Mouse (Mus musculus) bone marrow, adult 2 months (tissue): ENCODE data around the gene Snw1. TPM values are rescaled to one million over a fixed set of nuclear protein-coding genes. Genes with fewer than 3 reads are reported as not detected.

Experiments used
- H3K27ac ChIP-seq: fragments of 200-500 bp; 2 replicates; pipeline ENCODE4 v1.5.1; 2012; ENCODE audit warnings: low read depth, mild to moderate bottlenecking, control low read depth, inconsistent platforms, low read length; ENCODE audit not compliant: control insufficient read depth, poor library complexity, insufficient read depth
- H3K4me1 ChIP-seq: fragments of 200-500 bp; 2 replicates; pipeline ENCODE4 v1.6.1; 2011; ENCODE audit warnings: low read length; ENCODE audit not compliant: control insufficient read depth, insufficient read depth
- H3K4me3 ChIP-seq: fragments of 200-500 bp; replicated peaks from 2 replicates; pipeline ENCODE3; 2011; ENCODE audit warnings: mild to moderate bottlenecking, low read depth, low read length, control low read depth; ENCODE audit not compliant: control insufficient read depth
- CTCF ChIP-seq: fragments of 200-500 bp; IDR thresholded peaks from 2 replicates; pipeline ENCODE4 v1.5.1; 2011; ENCODE audit warnings: low read length, control low read depth; ENCODE audit not compliant: control insufficient read depth, insufficient read depth
- POLR2A ChIP-seq: fragments of 200-500 bp; IDR thresholded peaks from 2 replicates; pipeline ENCODE4 v1.6.1; 2011; ENCODE audit warnings: low read depth, mild to moderate bottlenecking, control low read depth, low read length, borderline replicate concordance; ENCODE audit not compliant: control insufficient read depth
- WGBS: fragments of 180-500 bp; shearing (Covaris S2); methylation state at CpG from one replicate; pipeline ENCODE4 v1.1.7; 2018; 5-methylcytosine and 5-hydroxymethylcytosine counted together
- polyA plus RNA-seq: library from polyadenylated mRNA; stranded (reverse); fragments of >200 nt; gene quantifications from 2 replicates; pipeline ENCODE4 v1.2.4, GENCODE M21; 2011; ENCODE audit warnings: low replicate concordance; ENCODE audit not compliant: missing spikeins, insufficient read depth, insufficient read length

Gene Snw1
- polyA plus RNA-seq, 1 experiment = 48.6 TPM

DNA sequence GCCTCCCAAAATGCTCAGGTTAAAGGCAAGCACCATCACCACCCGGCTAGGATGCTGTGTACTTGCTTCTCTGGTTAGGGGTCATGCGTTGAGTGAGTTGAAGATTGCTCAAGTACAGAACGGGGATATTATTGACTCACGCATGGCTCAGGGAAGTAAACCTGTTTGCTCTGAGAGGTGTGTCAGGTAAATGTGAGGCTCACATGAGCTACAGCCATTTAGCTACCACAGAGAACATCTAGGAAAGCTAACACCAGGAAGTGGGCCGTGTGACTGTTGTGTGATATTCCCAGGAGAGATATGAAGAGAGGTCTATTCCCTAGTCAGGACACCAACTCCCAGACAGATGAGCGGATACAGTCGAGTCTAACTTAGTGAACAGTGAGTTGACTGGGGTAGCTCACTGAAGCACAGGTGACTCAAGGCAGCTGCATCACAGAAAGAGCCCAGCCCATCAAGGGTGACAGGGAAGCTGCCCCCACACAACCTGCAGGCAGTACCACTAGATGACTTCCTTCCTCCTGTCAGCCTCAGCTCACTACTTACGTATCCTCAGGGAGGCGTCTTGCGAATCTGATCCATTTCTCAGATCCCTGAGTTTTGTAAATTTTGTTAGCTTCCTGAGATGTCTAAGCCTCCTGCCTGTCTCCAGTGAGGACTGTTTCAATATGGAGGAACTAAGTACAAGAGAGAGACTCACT, 72.8 kb downstream of the Snw1 start:
- Histone ChIP-seq H3K27ac (no peak overlapping the region), H3K4me3 (no peak overlapping the region), H3K4me1 (no peaks in the 10 kb centered on the region; the same call in 1 of the 2 replicates)
- TF ChIP-seq CTCF = no peak
- TF ChIP-seq POLR2A = no peak
- WGBS = 51% methylated on average over 10 of the region's 10 CpGs

Other genes starting within 250 kb of the Snw1 start
- 2.6 TPM in 1 of 2 replicates, not detected in the other for gene Noxred1, start 233.5 kb downstream of the Snw1 start, polyA plus RNA-seq
- 10.8 and 23.7 TPM in 2 replicates for gene Vipas39, start 206.0 kb downstream of the Snw1 start, polyA plus RNA-seq
- gene Ahsa1, start 205.8 kb downstream of the Snw1 start, polyA plus RNA-seq = 49.0 and 74.4 TPM in 2 replicates
- gene Ism2, start 172.6 kb downstream of the Snw1 start, polyA plus RNA-seq = not detected in 2 replicates
- 10.7 and 31.6 TPM in 2 replicates for gene Sptlc2, start 83.9 kb downstream of the Snw1 start, polyA plus RNA-seq
- gene Slirp, start 28.4 kb downstream of the Snw1 start, polyA plus RNA-seq = 67.6 and 160 TPM in 2 replicates
- 11.1 and 19.8 TPM in 2 replicates for gene Alkbh1, start 28.3 kb downstream of the Snw1 start, polyA plus RNA-seq
- not detected in 2 replicates for gene Gm5788, start 22.4 kb upstream of the Snw1 start, polyA plus RNA-seq
- gene Gm8300, start 42.0 kb upstream of the Snw1 start, polyA plus RNA-seq = not detected in 2 replicates
- gene Oog1, start 130.4 kb upstream of the Snw1 start, polyA plus RNA-seq = not detected in 2 replicates
- gene Gm4027, start 146.6 kb upstream of the Snw1 start, polyA plus RNA-seq = not detected in 2 replicates
- not detected in 2 replicates for gene Gm16381, start 172.3 kb upstream of the Snw1 start, polyA plus RNA-seq